Mouse (Mus musculus): Measurements from ENCODE around the gene Galm.

The Galm gene

DNA sequence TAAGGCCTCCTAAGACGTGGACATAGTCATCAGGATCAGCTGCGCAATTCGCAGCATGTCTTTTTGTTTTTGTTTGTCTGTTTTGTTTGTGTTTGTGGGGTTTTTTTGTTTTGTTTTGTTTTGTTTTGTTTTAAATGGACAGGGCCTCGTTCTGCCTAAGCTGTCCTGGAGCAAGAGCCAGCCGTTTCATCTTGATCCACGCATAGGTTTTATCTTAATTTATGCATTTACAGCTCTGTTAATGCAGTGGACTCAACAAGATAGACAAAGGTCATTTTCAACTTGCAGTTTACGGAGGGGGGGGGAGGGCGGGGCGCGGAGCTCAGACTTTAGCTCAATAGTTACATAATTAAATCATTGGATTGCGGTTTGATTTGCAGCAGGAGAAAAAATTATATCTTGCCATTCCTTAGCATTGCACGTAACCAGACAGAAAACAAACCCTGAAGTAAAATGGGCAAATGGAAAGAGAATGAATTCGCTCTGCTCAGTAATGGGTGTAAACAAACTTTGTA is 1.3 kb downstream of the Galm start:
- DNase-seq (ENCODE audit: low spot score in 2 of 2): no peak

DNA sequence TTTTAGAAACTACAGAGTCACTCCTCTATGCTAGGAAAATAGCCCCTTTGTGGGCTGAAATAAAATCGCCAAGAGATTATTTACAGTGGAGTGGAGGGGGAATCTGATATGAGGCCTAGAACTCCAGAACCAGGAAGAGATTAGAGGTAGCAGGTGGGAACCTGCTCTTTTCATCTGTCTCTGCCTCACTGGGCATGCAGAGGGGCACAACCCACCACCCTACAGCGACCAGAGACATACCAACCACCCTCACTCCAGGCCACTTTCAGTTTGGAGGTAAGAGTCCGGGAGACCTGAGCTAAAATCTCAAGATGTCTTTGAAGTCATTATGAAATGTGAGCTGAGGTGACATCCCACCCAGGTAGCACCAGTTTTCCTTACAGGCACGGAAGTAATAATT is 2.1 kb downstream of the Galm start:
- no peak for DNase-seq (ENCODE audit: low spot score in 2 of 2)

DNA sequence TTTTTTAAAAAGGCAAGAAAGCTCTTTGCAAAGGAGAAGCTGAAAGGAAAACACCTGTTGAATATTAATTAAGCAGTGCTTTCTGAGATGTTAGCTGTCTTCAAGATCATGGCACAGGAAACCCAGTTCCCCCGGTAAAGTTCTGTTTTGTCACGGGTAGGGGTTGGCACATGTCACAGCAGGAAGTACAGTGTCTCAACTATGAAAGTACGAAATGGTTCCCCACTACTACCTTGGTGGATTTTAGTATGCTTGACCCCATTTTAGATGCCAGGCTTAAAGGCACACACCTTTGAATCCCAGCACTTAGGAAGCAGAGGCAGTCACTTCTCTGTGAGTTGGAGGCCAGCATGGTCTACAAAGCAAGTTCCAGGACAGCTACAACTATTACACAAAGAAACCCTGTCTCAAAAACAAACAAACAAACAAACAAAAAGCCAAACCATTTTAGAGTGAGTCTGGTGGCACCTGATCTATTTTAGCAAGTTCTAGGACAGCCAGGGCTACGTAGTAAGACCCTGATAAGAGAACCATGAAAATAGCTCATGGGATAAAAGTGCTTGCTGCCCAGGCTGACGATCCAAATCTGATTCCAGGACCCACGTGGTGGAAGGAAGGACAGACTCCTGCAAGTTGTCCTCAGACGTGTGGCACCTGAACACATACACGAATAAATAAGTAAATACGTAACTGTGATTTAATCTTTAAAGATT is 3.6 kb downstream of the Galm start:
- DNase-seq (ENCODE audit: low spot score in 2 of 2): peak in 1 of 2 experiments; percentile 8

DNA sequence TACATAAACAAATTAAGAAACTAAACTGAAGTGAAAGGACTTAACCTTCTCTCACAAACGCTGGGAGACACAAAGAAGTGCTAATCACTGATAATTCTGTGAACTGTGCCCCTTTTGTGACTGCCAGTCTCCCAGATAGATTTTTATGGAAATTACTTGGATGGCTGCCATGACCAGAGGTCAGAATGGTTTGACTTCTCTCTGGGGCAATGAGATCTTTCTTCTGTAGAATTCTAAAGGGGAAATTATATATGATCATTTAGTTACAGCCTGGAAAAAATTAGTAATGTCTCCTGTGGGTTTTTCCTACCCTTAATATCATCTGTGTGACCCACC is 4.1 kb downstream of the Galm start:
- DNase-seq (ENCODE audit: low spot score in 2 of 2): no peak

DNA sequence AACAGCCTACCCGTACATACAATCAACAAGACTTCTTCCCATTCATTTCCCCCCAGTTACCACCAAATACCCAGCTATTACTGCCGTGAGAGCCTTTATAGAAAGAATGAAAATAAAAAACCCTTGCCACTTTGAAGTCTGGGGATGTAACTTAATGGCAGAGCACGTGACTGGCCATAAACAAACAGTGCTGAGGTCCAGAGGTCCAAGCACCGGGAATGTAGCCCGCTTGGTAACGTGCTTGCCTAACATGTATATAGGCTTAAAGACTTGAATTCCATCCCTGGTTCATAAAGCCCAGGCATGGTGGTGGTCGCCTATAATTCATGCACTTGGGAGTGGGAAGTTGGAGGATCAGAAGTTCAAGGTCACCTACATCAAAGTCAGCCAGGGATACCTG is 4.6 kb downstream of the Galm start:
- no peak for DNase-seq (ENCODE audit: low spot score in 2 of 2)

DNA sequence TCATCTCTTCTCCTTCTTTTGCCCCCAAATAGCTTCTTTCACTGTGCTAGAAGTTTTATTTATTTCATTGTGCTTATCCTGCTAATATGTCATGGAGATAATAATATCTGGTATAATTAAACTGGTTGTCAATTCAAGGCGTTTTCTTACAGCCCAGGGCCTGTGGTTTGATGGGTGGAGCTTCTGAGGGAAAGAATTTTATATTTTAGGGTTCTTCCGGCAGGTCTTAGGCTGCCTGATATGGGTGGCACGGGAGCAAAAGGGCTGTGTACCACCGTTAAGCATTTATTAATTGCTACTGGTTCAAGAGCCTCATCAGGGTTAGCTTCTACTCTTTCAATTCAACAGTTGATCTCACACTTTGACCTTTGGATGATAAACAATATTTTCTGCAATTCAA is 5.2 kb downstream of the Galm start:
- DNase-seq (ENCODE audit: low spot score in 2 of 2): no peak

DNA sequence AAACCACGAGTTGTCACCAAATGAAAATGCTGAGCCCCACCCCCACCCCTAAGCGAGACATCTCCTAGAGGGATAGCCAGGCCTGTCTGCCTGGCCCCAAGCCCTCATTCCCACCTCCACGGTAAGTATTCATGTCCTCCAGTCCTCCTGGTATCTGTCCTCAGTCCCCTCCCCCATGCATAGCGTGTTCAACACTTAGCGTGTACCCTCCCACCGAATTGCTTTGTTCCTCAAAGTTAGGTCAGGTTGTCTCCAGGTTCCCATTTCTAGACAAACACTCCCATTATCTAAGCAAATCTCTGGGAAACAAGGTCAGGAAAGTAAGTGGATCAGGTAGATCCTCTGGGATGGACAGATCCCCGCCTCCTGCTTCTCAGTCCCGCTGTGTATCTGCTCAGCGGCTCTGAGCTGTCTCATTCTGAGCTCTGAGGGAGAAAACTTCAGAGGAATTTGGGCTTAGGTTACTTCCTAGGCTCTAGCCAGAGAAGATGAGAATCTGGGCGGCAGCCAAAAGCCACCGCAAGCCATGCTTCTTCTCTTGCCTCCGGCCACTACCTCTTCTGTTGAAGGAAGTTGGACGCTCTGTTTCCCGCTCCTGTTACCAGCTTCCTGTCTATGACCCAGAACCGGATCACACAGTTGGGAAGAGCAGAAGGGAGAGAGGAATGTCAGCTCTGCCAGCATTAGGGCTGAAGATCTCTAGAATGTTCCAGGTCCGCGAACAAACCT is 11.3 kb downstream of the Galm start:
- peak; percentile 22 to 44 for DNase-seq (ENCODE audit: low spot score in 2 of 2)

DNA sequence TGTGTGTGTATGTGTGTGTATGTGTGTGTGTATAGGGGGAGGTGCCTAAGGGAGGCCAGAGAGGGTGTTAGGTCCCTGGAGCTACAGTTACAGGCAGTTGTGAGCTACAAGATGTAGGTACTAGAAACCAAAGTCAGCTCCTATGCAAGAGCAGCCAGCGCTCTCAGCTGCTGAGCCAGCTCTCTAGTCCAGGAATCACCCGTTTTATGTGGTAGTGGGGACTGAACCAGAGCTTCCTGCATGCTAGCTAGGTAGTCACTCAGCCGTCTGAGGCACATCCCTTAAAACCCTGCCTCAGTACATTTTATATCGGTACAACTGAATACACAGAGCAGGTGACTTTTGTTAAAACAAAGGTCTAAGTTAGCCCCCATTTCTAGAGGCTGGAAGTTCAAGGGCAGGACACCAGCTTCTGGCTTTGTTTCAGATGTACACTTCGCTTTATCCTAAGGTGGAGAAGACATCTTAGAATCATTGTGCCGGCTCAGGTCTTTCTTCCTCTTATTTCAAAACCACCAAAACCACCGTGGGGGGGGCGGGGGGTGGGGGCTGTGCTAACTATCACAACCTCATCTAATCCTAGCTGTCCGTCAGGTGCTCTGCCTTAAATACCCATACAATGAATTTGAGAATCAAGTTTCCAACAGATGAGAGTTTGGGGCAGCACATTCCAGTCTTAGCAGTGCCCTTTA is 12.6 kb downstream of the Galm start:
- peak; percentile 18 to 23 for DNase-seq (ENCODE audit: low spot score in 2 of 2)

DNA sequence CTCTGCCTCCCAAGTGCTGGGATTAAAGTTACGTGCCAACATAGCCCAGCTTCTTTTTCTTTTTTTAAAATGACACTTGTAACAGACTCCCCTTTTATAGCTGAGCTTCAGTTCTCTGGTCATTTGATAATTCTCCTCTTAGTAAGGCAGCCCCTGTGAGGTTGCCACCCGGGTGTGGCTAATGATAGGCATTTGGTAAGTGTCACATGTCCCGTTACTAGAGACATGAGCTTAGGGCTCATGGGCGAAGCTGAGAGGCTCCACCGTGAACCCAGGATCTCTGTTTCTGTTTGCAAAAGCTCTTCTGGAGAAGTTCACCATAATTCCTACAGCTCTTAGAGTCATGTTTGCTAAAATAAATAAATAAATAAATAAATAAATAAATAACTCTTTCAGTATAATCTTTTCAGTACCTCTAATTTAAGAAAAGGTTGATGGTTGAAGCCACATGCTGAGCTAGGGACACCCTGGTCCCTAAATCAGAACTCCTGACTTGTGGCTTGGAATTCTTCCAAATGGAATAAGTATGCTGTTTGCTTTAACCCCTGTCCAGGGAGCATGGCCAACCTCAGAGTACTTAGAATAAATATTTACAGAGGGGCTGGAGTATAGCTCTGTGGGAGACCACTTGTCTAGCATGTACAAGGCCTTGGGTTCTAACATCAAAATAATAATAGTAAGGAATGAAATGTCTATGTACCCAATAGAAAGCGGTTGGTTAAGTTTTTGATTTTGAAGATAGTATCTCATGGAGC is 16.4 kb downstream of the Galm start:
- DNase-seq (ENCODE audit: low spot score in 2 of 2): no peak

DNA sequence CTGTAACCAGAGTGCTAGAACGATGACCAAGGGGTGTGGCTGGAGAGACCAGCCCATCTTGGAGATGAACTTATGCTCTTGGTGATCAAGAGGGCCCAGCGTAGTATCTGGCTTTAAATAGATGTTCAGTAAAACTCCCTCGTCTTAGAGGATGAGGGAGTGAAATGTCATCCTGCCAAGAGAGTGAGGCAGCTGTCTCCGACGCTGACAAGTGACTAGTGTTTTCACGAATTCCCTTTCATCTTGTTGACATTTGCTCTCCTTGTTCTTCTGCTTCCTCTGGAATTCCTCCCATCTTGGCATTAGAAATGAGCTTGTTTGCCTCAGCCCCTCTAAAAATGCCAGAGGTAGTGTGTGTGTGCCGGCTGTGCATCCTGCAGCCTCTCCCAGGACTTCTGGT is 17.9 kb downstream of the Galm start:
- DNase-seq (ENCODE audit: low spot score in 2 of 2): no peak

DNA sequence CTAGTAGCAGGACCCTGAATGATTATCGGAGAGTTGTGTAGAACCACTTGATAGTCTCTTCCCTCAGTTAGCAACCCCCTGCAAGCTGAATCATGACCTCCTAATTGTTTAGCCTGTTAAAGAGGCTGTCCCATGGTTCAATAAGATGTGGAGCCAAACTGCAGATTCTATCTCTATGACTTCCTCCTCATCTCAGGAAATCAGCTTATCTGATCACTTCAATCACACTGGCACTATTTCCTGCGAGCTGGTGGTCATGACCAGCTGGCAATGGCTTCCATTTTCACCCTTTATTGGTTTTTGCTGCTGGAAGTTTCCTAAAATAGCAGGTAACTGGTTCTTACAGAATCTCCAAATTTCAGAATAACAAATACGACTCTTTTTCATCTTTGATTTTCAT is 18.5 kb downstream of the Galm start:
- DNase-seq (ENCODE audit: low spot score in 2 of 2): no peak

DNA sequence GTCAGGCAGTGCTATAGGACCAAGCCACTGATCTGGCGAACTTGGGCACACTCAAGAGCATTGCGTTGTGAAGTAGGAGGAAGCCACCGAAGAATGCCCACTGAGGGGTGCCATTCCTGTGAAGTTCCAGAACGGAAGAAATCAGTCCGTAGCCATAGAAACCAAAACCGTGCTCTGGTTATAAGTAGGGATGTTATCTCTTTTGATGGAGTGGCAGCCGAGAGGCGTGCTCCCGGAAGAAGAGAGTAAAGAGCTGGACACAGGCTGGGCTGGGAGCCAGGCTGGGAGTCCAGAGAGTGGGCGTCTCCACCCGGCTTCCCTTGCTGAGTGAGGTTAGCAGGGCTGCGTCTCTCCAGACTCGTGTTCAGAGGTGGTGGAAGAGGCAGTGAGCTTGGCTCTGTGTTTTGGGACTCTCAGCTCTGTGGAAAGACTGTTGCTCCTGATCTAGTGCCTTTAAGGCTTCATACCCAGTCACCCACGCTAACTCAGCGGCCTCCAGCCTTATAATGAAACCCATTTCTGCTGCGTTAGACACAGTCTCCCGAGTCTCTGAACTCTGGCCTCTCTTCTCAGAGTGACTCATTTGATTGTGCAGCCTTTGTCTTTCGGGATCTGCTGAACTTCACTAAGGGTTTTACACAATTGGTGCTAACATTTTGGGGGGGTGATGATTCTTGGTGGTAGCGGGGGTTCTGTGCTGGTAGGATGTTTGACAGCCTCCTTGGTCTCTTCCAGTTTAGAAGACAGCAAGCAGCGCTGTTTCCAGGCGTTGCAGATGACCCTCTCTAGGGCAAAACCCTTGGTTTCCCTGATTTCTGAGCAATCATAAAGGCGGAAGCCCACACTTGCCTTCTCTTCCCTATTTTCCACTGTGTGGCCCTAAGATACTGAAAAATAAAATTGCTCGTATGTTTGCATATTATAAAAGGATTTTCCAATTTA is 21.1 kb downstream of the Galm start:
- DNase-seq (ENCODE audit: low spot score in 2 of 2): no peak

DNA sequence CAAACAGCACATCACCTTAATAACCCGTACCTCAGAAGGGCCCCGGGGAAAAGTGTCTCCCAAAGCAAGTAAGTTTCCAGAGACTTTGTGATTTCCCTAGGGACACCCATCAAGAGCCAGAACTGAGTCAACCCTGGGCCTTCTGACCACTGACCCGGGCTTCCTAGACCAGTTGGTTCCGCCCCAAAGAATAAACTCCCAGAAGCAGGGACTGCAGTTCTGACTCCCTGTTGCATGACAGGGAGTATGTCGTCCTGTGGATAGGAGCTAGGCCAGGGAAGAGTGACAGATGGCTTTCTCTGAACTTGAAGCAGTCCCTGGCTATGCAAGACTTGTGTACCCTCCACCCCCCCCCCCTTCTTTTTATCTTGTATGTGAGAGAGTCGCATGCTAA is 21.7 kb downstream of the Galm start:
- no peak for DNase-seq (ENCODE audit: low spot score in 2 of 2)

DNA sequence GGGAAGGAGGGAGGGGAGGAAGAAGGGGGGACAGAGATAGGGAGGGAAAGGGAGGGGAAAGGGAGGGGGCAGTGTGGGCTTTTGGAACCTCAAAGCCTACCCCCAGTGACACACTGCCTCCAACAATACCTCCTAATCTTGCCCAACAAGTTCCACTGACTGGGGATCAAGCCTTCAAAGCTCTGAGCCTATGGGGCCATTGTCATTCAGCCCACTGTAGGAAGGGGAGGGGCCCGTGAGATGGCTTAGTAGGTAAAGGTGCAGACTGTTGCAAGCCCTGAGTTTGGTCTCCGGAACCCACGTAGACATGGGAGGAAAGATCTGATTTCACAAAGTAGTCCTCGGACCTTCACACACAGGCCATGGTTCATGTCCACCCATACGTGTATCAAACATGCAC is 24.1 kb downstream of the Galm start:
- no peak for DNase-seq (ENCODE audit: low spot score in 2 of 2)

DNA sequence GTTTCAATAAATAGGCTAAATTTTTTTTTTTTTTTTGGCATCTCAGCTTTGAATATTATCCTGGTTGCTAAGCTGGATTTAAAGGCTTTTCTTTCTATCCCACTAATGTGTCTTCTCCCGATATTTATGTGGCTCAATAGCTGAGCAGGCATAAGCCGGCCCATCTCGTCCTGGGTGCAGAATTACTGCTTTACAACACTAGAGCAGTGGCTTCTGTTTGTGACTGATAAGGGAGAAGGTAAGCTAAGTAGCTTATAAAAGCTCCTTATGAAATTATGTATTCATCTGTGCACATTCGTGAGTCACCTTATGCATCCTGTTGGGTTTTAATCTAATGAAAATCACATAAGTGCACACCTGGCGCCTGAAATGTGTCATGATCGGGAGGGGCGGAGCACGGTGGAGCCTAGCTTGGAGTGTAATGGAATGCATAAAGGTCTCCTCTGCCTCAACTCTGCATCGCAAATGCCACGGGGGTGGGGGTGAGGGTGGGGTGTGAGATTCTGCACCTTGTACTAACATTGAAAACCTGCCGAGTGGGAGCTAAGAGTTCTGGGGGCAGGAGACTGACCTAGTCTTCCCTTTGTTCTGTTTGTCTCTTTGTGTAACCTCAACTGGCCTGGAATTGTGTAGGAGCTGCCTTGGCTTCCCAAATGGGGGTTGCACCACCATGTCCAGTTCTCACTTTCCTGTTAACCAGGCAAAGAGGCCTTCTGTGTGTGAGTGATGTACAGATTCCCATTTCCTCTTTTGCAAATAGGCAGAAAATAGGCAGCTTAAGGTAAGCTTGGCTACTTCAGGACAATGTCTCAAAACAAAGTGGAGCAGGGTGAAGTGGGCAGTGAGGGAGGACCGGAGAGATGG is 25.7 kb downstream of the Galm start:
- no peak for DNase-seq (ENCODE audit: low spot score in 2 of 2)

DNA sequence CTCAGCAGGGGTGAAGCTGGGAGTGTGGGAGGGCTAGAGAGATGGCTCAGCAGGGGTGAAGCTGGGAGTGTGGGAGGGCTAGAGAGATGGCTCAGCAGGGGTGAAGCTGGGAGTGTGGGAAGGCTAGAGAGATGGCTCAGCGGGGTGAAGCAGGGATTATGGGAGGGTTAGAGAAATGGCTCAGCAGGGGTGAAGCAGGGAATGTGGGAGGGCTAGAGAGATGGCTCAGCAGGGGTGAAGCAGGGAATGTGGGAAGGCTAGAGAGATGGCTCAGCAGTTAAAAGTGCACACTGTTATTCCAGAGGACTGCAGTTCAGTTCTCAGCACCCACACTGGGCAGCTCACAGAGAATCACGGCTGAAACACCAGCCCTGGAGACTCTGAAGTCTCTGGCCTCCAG is 26.4 kb downstream of the Galm start:
- DNase-seq (ENCODE audit: low spot score in 2 of 2): no peak

DNA sequence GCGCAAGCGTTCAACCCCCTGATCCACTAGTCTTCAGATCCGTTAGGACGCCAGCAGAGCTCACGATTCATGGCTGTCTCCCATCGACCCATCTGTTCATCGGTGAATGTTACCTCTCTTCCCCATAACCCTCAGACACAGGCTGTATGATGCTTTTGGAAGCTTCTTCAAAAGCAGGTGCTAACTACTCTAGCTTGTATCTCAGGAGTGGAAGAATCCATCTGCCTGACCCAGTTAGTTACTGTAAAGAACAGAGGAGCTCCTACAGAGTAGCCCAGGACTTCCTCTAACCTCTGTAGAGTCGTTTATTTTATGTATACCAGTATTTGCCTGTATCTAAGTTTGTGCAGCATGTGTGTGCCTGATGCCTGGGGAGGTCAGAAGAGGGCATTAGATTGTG is 29.6 kb downstream of the Galm start:
- DNase-seq (ENCODE audit: low spot score in 2 of 2): no peak

DNA sequence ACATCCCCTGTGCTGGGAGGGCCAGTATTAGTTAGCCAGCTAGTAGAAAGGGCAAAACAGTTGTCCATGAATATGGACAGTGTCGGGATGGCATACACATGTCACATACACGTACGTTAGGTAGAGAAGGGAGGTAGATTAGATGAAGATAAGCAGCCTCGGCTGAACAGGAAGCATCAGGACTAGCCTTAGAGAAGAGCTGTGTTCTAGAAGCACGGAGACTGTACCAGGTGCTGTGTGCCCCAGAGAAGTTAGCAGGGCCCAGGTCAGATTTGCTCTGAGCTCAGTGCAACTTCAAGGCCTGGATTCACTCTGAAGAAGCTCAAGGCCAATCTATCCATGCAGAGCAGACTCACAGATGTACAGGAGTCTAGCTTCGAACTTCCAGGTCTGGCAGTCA is 30.2 kb downstream of the Galm start:
- no peak for DNase-seq (ENCODE audit: low spot score in 2 of 2)

DNA sequence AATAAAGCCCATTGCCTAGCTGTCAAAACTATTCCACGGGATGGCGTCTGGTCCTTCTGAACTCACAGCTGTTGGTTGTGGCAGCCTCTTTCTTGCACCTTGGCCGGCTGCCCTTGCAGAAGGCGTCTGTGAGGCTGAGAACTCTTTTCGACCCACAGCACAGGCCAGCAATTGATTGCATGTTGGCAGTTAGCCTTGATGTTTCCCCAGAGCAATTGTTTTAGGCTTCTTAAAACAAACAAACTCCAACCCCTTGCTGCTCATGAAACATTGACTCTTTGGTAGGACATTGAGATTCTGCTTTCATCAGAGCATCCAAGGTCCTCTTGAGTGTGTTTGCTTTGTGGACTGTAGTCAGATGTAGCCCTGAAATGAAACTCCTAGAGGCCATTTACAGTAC is 33.2 kb downstream of the Galm start:
- DNase-seq (ENCODE audit: low spot score in 2 of 2): no peak

DNA sequence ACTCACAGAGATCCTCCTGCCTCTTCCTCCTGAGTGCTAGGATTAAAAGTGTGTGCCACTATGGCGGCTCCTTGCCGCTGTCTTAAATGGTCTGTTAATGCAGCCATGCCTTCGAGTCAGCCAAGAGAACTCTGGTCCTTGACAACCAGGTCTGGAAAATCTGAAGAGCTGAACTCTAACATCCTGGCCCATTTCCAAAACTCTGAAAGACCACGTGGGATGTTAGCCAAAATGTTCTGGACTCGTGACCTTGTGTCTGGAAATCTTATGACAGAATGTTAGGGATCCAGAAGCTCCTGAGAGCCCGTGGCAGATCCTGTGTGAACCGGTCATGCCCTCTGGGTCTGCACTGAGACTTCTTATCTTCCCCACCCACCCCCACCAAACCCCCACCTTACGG is 36.7 kb downstream of the Galm start:
- DNase-seq (ENCODE audit: low spot score in 2 of 2): no peak

Data from spleen, postnatal 36 days (tissue).